Mouse (Mus musculus) adipose tissue, adult 10 weeks (tissue): Measurements from ENCODE around the gene Mthfr. TPM values are rescaled to one million over a fixed set of nuclear protein-coding genes. Genes with fewer than 3 reads are reported as not detected.

Experiments used
- polyA plus RNA-seq: library from polyadenylated mRNA; stranded (reverse); fragments of 350-450 nt; fragmentation: Illumina TruSeq; extraction: RNeasy Lipid Tissue Mini Kit (QIAGEN cat#74804); gene quantifications from one replicate; pipeline ENCODE4 v1.2.3, GENCODE M21; 2014; ENCODE audit warnings: low read depth, low replicate concordance

The Mthfr gene
- 38.7 TPM for polyA plus RNA-seq

GRCm38 (mm10) chr4:148038600-148039253, at the start of gene Mthfr, which contains the start of gene Clcn6:
Mthfr (plus strand) TSS chr4:148039077.
Clcn6 (minus strand) TSS chr4:148038821.

GRCm38 (mm10) chr4:148000202-148000772, 38.6 kb upstream of the Mthfr start, which contains the start of gene Nppa:
Nppa (plus strand) TSS chr4:148000722.

GRCm38 (mm10) chr4:148087907-148088527, 49.1 kb downstream of the Mthfr start, which contains the start of gene Agtrap:
Agtrap (minus strand) TSS chr4:148088031.

Other genes starting within 250 kb of the Mthfr start
- 12.5 TPM for gene Zfp984, start 229.3 kb upstream of the Mthfr start, polyA plus RNA-seq
- gene Zfp933, start 190.7 kb upstream of the Mthfr start, polyA plus RNA-seq: 8.4 TPM
- gene Miip, start 170.3 kb upstream of the Mthfr start, polyA plus RNA-seq: 29.2 TPM
- gene Fv1, start 170.1 kb upstream of the Mthfr start, polyA plus RNA-seq: 5.2 TPM
- gene Mfn2, start 134.4 kb upstream of the Mthfr start, polyA plus RNA-seq: 58.7 TPM
- 41.0 TPM for gene Plod1, start 102.3 kb upstream of the Mthfr start, polyA plus RNA-seq
- gene 2510039O18Rik, start 98.2 kb upstream of the Mthfr start, polyA plus RNA-seq: 34.5 TPM
- not detected for gene Nppb, start 53.3 kb upstream of the Mthfr start, polyA plus RNA-seq
- not detected for gene Nppa, start 38.4 kb upstream of the Mthfr start, polyA plus RNA-seq
- 10.7 TPM for gene Clcn6, start 256 bp upstream of the Mthfr start, polyA plus RNA-seq
- 29.2 TPM for gene Agtrap, start 49.0 kb downstream of the Mthfr start, polyA plus RNA-seq
- gene Mad2l2, start 91.3 kb downstream of the Mthfr start, polyA plus RNA-seq: 23.9 TPM
- gene Draxin, start 91.6 kb downstream of the Mthfr start, polyA plus RNA-seq: not detected
- gene Fbxo6, start 113.1 kb downstream of the Mthfr start, polyA plus RNA-seq: 40.1 TPM
- gene Fbxo44, start 121.4 kb downstream of the Mthfr start, polyA plus RNA-seq: 15.2 TPM
- 1.4 TPM for gene Fbxo2, start 121.5 kb downstream of the Mthfr start, polyA plus RNA-seq
- 0.21 TPM for gene Disp3, start 248.9 kb downstream of the Mthfr start, polyA plus RNA-seq